ENCODE assay signal across 11 mouse cellular contexts in the genomic region with DNA sequence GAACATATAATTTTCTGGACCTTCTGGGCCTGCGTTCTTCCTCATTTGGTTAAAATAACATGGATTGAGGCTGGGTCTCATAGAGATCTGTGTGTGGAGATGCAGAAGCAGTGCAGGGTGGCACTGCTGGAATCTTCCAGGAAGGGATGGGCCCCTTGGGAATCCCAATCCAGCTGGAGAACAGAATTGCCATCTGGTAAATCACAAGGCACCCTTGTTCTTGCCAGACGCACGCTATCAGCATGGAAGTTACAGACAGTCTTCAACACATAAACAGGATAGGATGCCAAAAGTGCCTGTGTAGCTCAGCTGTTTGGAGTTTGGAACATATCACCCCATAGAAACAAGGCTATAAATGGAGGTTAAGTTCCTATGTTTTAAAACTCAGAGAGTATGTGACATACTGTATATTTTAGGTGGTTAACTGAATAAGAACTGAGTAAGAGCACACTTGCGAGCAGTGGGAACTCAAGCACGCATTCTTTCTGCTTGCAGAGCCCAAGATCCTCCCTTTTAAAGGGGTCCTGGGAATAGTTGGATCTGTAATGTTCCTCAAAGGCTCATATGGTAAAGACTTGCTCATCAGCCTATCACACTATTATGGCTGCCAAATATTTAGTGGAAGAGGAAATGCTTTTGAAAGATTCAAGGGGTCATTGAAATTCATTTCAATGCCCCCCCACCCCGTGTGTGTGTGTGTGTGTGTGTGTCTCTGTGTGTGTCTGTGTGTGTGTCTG.
DNase-seq lines count a peak whose midpoint lies in the region; ATAC-seq and TF ChIP-seq lines count a peak whose summit lies in the region.
"Had no signal": no experiment of that assay in that cellular context is flagged by ENCODE, and none has a peak within 500 bp of the region (broad histone marks: within the 10 kb centered on the region; RNA-seq: fewer than 3 reads in every experiment).

No protein-coding gene starts in this region.

- H3K9ac ChIP-seq in hindbrain, postnatal 0 days (replicated peaks; ENCODE audit: low read length) = no peak overlapping the region
- H3K9ac ChIP-seq in hindbrain, embryonic 14.5 days = no peak overlapping the region
- H3K9ac ChIP-seq: embryonic facial prominence, embryonic 15.5 days; liver, embryonic 15.5 days had no signal

- H3K4me3 ChIP-seq in hindbrain, postnatal 0 days (ENCODE audit: low read length) = no peak overlapping the region
- H3K4me3 ChIP-seq in hindbrain, embryonic 14.5 days (replicated peaks; ENCODE audit: low read length) = no peak overlapping the region
- H3K4me3 ChIP-seq: embryonic facial prominence, embryonic 15.5 days; liver, embryonic 15.5 days; myocyte had no signal

- H3K4me1 ChIP-seq in hindbrain, postnatal 0 days (ENCODE audit: insufficient read depth, low read length) = no peaks in the 10 kb centered on the region
- H3K4me1 ChIP-seq in hindbrain, embryonic 14.5 days (replicated peaks; ENCODE audit: control insufficient read depth, insufficient read depth, low read length) = no peaks in the 10 kb centered on the region
- H3K4me1 ChIP-seq: embryonic facial prominence, embryonic 15.5 days; liver, embryonic 15.5 days had no signal

- no peak overlapping the region for H3K27ac ChIP-seq in hindbrain, postnatal 0 days
- no peak overlapping the region for H3K27ac ChIP-seq in hindbrain, embryonic 14.5 days
- H3K27ac ChIP-seq: embryonic facial prominence, embryonic 15.5 days; liver, embryonic 15.5 days had no signal

- no peaks in the 10 kb centered on the region for H3K27me3 ChIP-seq in hindbrain, postnatal 0 days (ENCODE audit: insufficient read depth, low read length)
- H3K27me3 ChIP-seq in hindbrain, embryonic 14.5 days (ENCODE audit: control insufficient read depth, insufficient read depth, low read length) = no peaks in the 10 kb centered on the region
- H3K27me3 ChIP-seq: embryonic facial prominence, embryonic 15.5 days; liver, embryonic 15.5 days had no signal

- H3K4me2 ChIP-seq in hindbrain, postnatal 0 days (ENCODE audit: low read depth, low read length) = no peak overlapping the region
- H3K4me2 ChIP-seq in hindbrain, embryonic 14.5 days (replicated peaks) = no peak overlapping the region
- H3K4me2 ChIP-seq: embryonic facial prominence, embryonic 15.5 days; liver, embryonic 15.5 days had no signal

- no peaks in the 10 kb centered on the region for H3K9me3 ChIP-seq in hindbrain, postnatal 0 days (ENCODE audit: low read length)
- no peaks in the 10 kb centered on the region for H3K9me3 ChIP-seq in hindbrain, embryonic 14.5 days (ENCODE audit: control insufficient read depth, low read length)
- H3K9me3 ChIP-seq: embryonic facial prominence, embryonic 15.5 days; liver, embryonic 15.5 days had no signal

- ATAC-seq in hindbrain, postnatal 0 days = no peak
- no peak for ATAC-seq in hindbrain, embryonic 14.5 days (ENCODE audit: low FRiP score)
- no peak for ATAC-seq in activated CD4-positive, CD25-positive, alpha-beta regulatory T cell, adult 4 months

- no peaks in the 10 kb centered on the region for H3K36me3 ChIP-seq in hindbrain, postnatal 0 days (ENCODE audit: insufficient read depth, low read length)
- H3K36me3 ChIP-seq in hindbrain, embryonic 14.5 days (replicated peaks; ENCODE audit: control insufficient read depth, insufficient read depth) = no peaks in the 10 kb centered on the region
- H3K36me3 ChIP-seq: embryonic facial prominence, embryonic 15.5 days; liver, embryonic 15.5 days had no signal

- TF ChIP-seq CTCF in hindbrain, postnatal 0 days (IDR thresholded peaks at IDR 0.05; ENCODE audit: low read depth) = no peak

- WGBS in hindbrain, postnatal 0 days = 78% methylated on average over 6 of the region's 6 CpGs
- 83% methylated on average over 6 of the region's 6 CpGs for WGBS in hindbrain, embryonic 14.5 days

- peak; percentile 3 for DNase-seq in hindbrain, postnatal 0 days (ENCODE audit: low spot score)
- DNase-seq in hindbrain, embryonic 14.5 days (ENCODE audit: low spot score) = no peak
- peak; percentile 15 for DNase-seq in frontal cortex, postnatal 25 days (ENCODE audit: low spot score in 2 of 2)
- peak; percentile 30 for DNase-seq in left cerebral cortex, adult 11 months (ENCODE audit: low spot score)
- peak; percentile 8 to 25 for DNase-seq in right cerebral cortex, adult 2 months (ENCODE audit: low spot score in 2 of 2)
- DNase-seq in cerebellum, adult 11 months = no peak
- no peak for DNase-seq in adrenal gland, postnatal 36 days

Comparison
In these comparisons a context has a peak if more than half of its experiments do, and no peak if none do; other contexts are left out.
1. DNase-seq: peak in hindbrain, postnatal 0 days (single experiment), frontal cortex, postnatal 25 days (2 of 2), left cerebral cortex, adult 11 months (single experiment) and right cerebral cortex, adult 2 months (2 of 2); none in hindbrain, embryonic 14.5 days (single experiment), cerebellum, adult 11 months (single experiment) and adrenal gland, postnatal 36 days (0 of 2).